Comparison of ENCODE assay signal across 8 mouse cellular contexts in the genomic region with DNA sequence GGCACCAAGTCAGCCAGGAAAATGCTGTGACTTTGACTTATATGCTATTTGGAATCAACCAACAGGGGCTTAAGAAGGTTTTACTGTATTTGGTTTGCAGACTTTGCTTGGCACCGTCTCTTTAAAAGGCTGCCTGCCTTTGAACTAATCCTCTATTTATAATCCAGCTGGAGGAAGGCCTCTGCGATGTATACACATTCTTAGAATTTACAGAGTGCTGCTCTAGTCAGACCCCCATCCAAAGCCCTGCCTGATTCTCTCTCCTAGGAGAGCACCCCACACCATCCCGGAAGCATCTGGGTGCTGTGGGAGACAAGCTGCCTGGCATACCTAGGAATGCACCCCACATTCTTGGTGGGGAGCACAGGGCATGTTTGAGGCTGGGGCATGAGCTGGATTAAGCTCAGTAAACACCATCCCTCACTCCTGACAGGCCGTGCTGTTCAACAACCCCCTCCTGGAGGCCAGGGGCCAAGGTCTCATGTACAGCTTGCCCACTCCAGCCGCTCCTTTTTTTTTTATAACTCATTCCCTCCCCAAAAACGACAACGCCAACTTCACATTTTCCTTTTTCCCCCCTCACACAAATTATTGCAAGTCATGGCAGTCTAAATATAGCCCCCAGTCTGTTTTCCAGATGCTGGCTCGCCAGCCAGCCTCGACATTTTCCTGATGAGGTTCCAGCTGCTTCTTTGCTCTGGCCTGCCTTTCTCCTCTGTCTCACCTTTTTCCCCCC.
A peak's percentile ranks its signal among the peaks of the same experiment; 100 is the strongest.
DNase-seq lines count a peak whose midpoint lies in the region; ATAC-seq and TF ChIP-seq lines count a peak whose summit lies in the region.
"Had no signal": no experiment of that assay in that cellular context is flagged by ENCODE, and none has a peak within 500 bp of the region (broad histone marks: within the 10 kb centered on the region; RNA-seq: fewer than 3 reads in every experiment).

No protein-coding gene starts in this region.

- WGBS in kidney, postnatal 0 days = 28% methylated on average over 9 of the region's 9 CpGs
- 51% methylated on average over 9 of the region's 9 CpGs for WGBS in forebrain, postnatal 0 days
- WGBS in intestine, postnatal 0 days = 23% methylated on average over 9 of the region's 9 CpGs
- WGBS in midbrain, postnatal 0 days = 48% methylated on average over 9 of the region's 9 CpGs

- TF ChIP-seq CTCF in kidney, postnatal 0 days (IDR thresholded peaks at IDR 0.05; ENCODE audit: low read depth) = no peak
- no peak for TF ChIP-seq CTCF in forebrain, postnatal 0 days (IDR thresholded peaks at IDR 0.05; ENCODE audit: low read depth)
- no peak for TF ChIP-seq CTCF in intestine, postnatal 0 days (IDR thresholded peaks at IDR 0.05; ENCODE audit: low read depth)
- TF ChIP-seq CTCF in midbrain, postnatal 0 days (IDR thresholded peaks at IDR 0.05) = no peak

- H3K4me3 ChIP-seq in kidney, postnatal 0 days (replicated peaks; ENCODE audit: low read depth, low read length) = no peak overlapping the region
- H3K4me3 ChIP-seq in forebrain, postnatal 0 days (ENCODE audit: low read depth, low read length) = no peak overlapping the region
- no peak overlapping the region for H3K4me3 ChIP-seq in intestine, postnatal 0 days (ENCODE audit: low read depth, low read length)
- H3K4me3 ChIP-seq in midbrain, postnatal 0 days (ENCODE audit: low read depth, low read length) = no peak overlapping the region

- H3K36me3 ChIP-seq in kidney, postnatal 0 days (ENCODE audit: insufficient read depth, low read length) = no peaks in the 10 kb centered on the region
- H3K36me3 ChIP-seq in forebrain, postnatal 0 days (ENCODE audit: insufficient read depth) = no peaks in the 10 kb centered on the region
- H3K36me3 ChIP-seq in intestine, postnatal 0 days (ENCODE audit: control insufficient read depth, insufficient read depth) = no peaks in the 10 kb centered on the region
- H3K36me3 ChIP-seq in midbrain, postnatal 0 days (ENCODE audit: insufficient read depth, low read length) = no peaks in the 10 kb centered on the region

- H3K9ac ChIP-seq in kidney, postnatal 0 days (ENCODE audit: low read depth, low read length) = no peak overlapping the region
- H3K9ac ChIP-seq in forebrain, postnatal 0 days = no peak overlapping the region
- no peak overlapping the region for H3K9ac ChIP-seq in intestine, postnatal 0 days (ENCODE audit: low read depth, low read length)
- no peak overlapping the region for H3K9ac ChIP-seq in midbrain, postnatal 0 days (replicated peaks; ENCODE audit: low read length, poor library complexity, severe bottlenecking)

- peak; percentile 71 for DNase-seq in kidney, postnatal 0 days (ENCODE audit: low spot score)
- DNase-seq in kidney, postnatal 4 days = no peak
- DNase-seq in forebrain, postnatal 0 days = no peak
- DNase-seq in midbrain, postnatal 0 days (ENCODE audit: low spot score) = no peak
- no peak for DNase-seq in retina, embryonic 14.5 days (ENCODE audit: low spot score)
- DNase-seq in cerebellum, postnatal 25 days = no peak

- H3K9me3 ChIP-seq in kidney, postnatal 0 days (replicated peaks; ENCODE audit: low read length) = no peaks in the 10 kb centered on the region
- no peaks in the 10 kb centered on the region for H3K9me3 ChIP-seq in forebrain, postnatal 0 days (ENCODE audit: low read length)
- H3K9me3 ChIP-seq in intestine, postnatal 0 days (ENCODE audit: control insufficient read depth) = no peaks in the 10 kb centered on the region
- H3K9me3 ChIP-seq in midbrain, postnatal 0 days (ENCODE audit: low read length) = no peaks in the 10 kb centered on the region

- no peaks in the 10 kb centered on the region for H3K27me3 ChIP-seq in kidney, postnatal 0 days (ENCODE audit: insufficient read depth, low read length)
- no peaks in the 10 kb centered on the region for H3K27me3 ChIP-seq in forebrain, postnatal 0 days (ENCODE audit: insufficient read depth, low read length)
- no peaks in the 10 kb centered on the region for H3K27me3 ChIP-seq in intestine, postnatal 0 days (replicated peaks; ENCODE audit: control insufficient read depth, insufficient read depth, low read length)
- H3K27me3 ChIP-seq in midbrain, postnatal 0 days (ENCODE audit: insufficient read depth, low read length) = no peaks in the 10 kb centered on the region
- H3K27me3 ChIP-seq: Patski had no signal

- peaks cover 37% of the 10 kb centered on the region for H3K4me1 ChIP-seq in kidney, postnatal 0 days (replicated peaks; ENCODE audit: insufficient read depth, low read length)
- H3K4me1 ChIP-seq in forebrain, postnatal 0 days (ENCODE audit: insufficient read depth) = 0 out of 2 replicates have a peak, but pooled peaks cover 11% of the 10 kb centered on the region
- H3K4me1 ChIP-seq in intestine, postnatal 0 days (replicated peaks; ENCODE audit: control insufficient read depth, insufficient read depth, low read length) = no peaks in the 10 kb centered on the region; the same call in 1 of the 2 replicates
- H3K4me1 ChIP-seq in midbrain, postnatal 0 days (ENCODE audit: insufficient read depth, low read length) = peaks cover 11% of the 10 kb centered on the region; the same call in 1 of the 2 replicates

- H3K27ac ChIP-seq in kidney, postnatal 0 days = peak overlapping the region; percentile 38; the same call in 1 of the 2 replicates
- H3K27ac ChIP-seq in forebrain, postnatal 0 days (ENCODE audit: low read depth, low read length) = peak overlapping the region; percentile 40; the same call in 1 of the 2 replicates
- H3K27ac ChIP-seq in intestine, postnatal 0 days (ENCODE audit: low read depth, low read length) = 0 out of 2 replicates have a peak overlapping the region, but pooled peaks have one; percentile 16
- peak overlapping the region; percentile 55; the same call in 1 of the 2 replicates for H3K27ac ChIP-seq in midbrain, postnatal 0 days (ENCODE audit: low read depth, low read length)

- H3K4me2 ChIP-seq in kidney, postnatal 0 days (ENCODE audit: low read length) = no peak overlapping the region
- no peak overlapping the region for H3K4me2 ChIP-seq in forebrain, postnatal 0 days (ENCODE audit: low read depth)
- H3K4me2 ChIP-seq in intestine, postnatal 0 days (replicated peaks; ENCODE audit: low read depth) = no peak overlapping the region
- H3K4me2 ChIP-seq in midbrain, postnatal 0 days (ENCODE audit: low read depth, low read length, poor library complexity, severe bottlenecking) = no peak overlapping the region

- ATAC-seq in kidney, postnatal 0 days (replicated peaks; ENCODE audit: low FRiP score, low read depth) = no peak
- ATAC-seq in forebrain, postnatal 0 days = no peak
- no peak for ATAC-seq in intestine, postnatal 0 days
- ATAC-seq in midbrain, postnatal 0 days (ENCODE audit: low FRiP score) = no peak
- ATAC-seq: Patski had no signal
